Mouse (Mus musculus): Measurements from ENCODE around the gene Atg10.

Gene Atg10

GRCm38 (mm10) chr13:91118156-91118555 lies 105.6 kb downstream of the Atg10 start:
- DNase-seq (ENCODE audit: low spot score) = no peak

- no peak for DNase-seq (ENCODE audit: low spot score)
Observed at GRCm38 (mm10) chr13:91114880-91115279, 108.9 kb downstream of the Atg10 start.

- DNase-seq (ENCODE audit: low spot score) = no peak
Observed at GRCm38 (mm10) chr13:91107308-91107946, 116.3 kb downstream of the Atg10 start.

GRCm38 (mm10) chr13:91102238-91102637 lies 121.5 kb downstream of the Atg10 start:
- DNase-seq (ENCODE audit: low spot score) = no peak

GRCm38 (mm10) chr13:91100417-91100816 lies 123.4 kb downstream of the Atg10 start:
- no peak for DNase-seq (ENCODE audit: low spot score)

- DNase-seq (ENCODE audit: low spot score) = no peak
Observed at GRCm38 (mm10) chr13:91094851-91095250, 128.9 kb downstream of the Atg10 start.

GRCm38 (mm10) chr13:91094196-91094595 lies 129.6 kb downstream of the Atg10 start:
- DNase-seq (ENCODE audit: low spot score) = no peak

GRCm38 (mm10) chr13:91093610-91094009 lies 130.2 kb downstream of the Atg10 start:
- no peak for DNase-seq (ENCODE audit: low spot score)

- DNase-seq (ENCODE audit: low spot score) = peak; percentile 11
Observed at GRCm38 (mm10) chr13:91093162-91093561, 130.6 kb downstream of the Atg10 start.

GRCm38 (mm10) chr13:91091731-91092190 lies 132.0 kb downstream of the Atg10 start:
- DNase-seq (ENCODE audit: low spot score) = no peak

GRCm38 (mm10) chr13:91090861-91091730 lies 132.7 kb downstream of the Atg10 start:
- DNase-seq (ENCODE audit: low spot score) = no peak

GRCm38 (mm10) chr13:91086361-91086900 lies 137.3 kb downstream of the Atg10 start:
- DNase-seq (ENCODE audit: low spot score) = no peak

- DNase-seq (ENCODE audit: low spot score) = no peak
Observed at GRCm38 (mm10) chr13:91072351-91072750, 151.4 kb downstream of the Atg10 start.

- DNase-seq (ENCODE audit: low spot score) = no peak
Observed at GRCm38 (mm10) chr13:91060871-91061270, 162.9 kb downstream of the Atg10 start.

GRCm38 (mm10) chr13:91048171-91048570 lies 175.6 kb downstream of the Atg10 start:
- no peak for DNase-seq (ENCODE audit: low spot score)

GRCm38 (mm10) chr13:91046851-91047250 lies 176.9 kb downstream of the Atg10 start:
- no peak for DNase-seq (ENCODE audit: low spot score)

- no peak for DNase-seq (ENCODE audit: low spot score)
Observed at GRCm38 (mm10) chr13:91041236-91041635, 182.5 kb downstream of the Atg10 start.

- DNase-seq (ENCODE audit: low spot score) = no peak
Observed at GRCm38 (mm10) chr13:91040421-91040820, 183.3 kb downstream of the Atg10 start.

GRCm38 (mm10) chr13:91039201-91039807 lies 184.5 kb downstream of the Atg10 start:
- DNase-seq (ENCODE audit: low spot score) = peak; percentile 10

- DNase-seq (ENCODE audit: low spot score) = no peak
Observed at GRCm38 (mm10) chr13:91038636-91039035, 185.1 kb downstream of the Atg10 start.

GRCm38 (mm10) chr13:91038034-91038433 lies 185.7 kb downstream of the Atg10 start:
- DNase-seq (ENCODE audit: low spot score) = no peak

- DNase-seq (ENCODE audit: low spot score) = no peak
Observed at GRCm38 (mm10) chr13:91037405-91037804, 186.4 kb downstream of the Atg10 start.

GRCm38 (mm10) chr13:91031836-91032235 lies 191.9 kb downstream of the Atg10 start:
- no peak for DNase-seq (ENCODE audit: low spot score)

Measured in urinary bladder, postnatal 25 days (tissue).